Mouse (Mus musculus): ENCODE measurements around the gene Cdk5rap2.

Gene Cdk5rap2

DNA sequence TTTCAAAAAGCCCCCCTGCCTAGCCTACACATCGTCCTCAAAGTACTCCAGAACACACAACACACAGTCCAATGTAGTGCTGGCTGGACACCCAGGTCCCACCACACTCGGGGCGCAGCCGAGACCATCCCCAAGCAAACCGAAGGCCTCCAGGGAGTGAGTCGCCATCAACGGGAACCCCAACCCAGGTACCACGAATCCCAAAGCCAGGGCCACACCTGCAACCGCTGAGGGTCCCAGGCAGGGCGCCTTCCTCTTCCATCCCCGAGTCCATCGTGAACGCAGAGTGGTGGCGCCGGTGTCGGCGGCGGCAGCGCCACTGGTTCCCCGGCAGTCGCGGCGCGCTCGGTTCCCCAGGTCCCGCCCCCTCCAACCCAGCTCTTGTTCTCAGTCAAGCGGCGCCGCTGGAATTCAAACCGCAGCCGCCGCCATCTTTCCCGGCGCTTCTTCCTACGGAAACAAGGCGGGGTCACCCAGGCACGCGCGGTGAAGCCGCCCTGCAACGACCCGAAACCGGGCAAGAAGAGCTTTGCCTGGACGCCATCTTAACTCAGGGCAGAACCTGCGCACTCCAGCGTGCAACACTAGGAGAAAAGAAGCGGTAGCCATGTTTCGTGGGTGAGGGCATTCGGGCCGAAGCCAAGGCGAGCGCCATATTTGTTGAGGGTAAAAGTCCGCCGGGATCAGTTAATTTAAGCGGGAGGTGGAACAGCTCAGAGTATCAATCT, at the start of gene Cdk5rap2:
Cdk5rap2 (minus strand) TSS at position 450 of the 728 bp plus-strand sequence.
- DNase-seq (ENCODE audit: low spot score) = peak; percentile 96

DNA sequence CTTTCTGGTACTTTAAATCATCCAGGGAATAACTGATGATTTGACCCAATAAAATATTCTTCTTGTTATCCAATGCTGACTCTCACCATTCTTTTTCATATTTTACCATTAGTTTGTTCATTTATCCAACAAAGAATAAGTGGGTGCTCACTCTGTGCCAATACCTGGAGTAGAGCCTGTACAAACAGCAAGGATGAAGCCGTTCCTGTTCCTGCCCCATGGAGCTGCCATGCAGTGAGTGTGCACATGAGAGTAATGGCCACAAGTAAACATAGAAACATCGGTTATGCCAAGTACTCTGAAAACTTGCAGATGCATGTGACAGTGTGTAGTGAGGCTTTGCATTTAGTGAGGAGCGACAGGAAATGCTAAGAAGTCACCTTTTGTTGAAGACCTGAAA, 41.9 kb upstream of the Cdk5rap2 start:
- no peak for DNase-seq (ENCODE audit: low spot score)

DNA sequence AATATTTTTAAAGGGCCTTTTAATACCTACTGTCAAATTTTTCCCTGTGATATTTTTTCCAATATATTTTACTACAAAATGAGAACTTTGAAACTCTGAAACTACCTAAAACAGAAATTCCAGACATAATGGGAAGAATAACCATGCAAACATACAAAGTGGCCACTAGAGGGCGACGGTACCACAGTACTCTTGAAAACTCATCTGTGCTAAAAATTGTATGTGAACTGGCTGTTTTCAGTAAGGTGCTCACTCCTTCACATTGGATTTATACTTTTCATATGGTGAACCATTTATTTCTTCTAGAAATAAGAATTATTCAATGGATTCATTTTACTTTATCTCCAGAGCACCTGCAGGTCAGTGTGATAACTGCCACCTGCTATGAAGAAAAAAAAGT, 41.5 kb upstream of the Cdk5rap2 start:
- DNase-seq (ENCODE audit: low spot score) = peak; percentile 10

DNA sequence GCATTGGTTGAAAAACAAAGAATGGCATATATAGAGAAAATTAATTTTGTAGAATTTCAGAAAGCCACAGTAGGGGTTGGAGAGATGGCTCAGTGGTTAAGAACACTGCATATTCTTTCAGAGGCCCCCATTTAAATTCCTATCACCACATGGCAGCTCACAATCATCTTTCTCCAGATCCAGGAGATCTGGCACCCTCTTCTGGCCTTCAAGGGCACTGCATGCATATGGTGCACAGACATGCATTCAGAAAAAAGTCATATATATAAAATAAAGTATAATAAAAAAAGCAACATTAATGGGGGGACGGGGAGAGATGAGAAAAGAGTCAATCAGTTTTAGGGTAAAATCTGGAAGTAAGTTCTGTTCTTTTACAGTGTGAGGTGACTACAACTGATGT, 39.4 kb upstream of the Cdk5rap2 start:
- DNase-seq (ENCODE audit: low spot score) = no peak

DNA sequence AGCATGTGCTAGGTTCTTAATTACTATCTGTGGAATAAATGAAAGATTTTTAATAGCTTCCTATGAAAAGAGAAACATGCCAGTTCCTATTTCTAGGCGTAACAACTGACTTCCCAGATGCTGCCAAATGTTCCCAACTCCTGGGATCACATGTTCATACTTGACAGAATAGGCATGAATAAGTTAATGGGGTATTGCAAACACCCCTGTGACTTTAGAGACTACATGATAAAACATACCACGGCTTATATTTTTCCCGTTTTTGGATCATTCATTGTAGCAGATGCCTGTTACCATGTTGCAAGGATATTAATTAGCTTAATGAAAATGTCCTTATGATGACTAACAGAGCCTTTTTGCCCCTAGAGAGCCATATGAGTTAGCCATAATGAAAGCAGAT, 36.5 kb upstream of the Cdk5rap2 start:
- no peak for DNase-seq (ENCODE audit: low spot score)

DNA sequence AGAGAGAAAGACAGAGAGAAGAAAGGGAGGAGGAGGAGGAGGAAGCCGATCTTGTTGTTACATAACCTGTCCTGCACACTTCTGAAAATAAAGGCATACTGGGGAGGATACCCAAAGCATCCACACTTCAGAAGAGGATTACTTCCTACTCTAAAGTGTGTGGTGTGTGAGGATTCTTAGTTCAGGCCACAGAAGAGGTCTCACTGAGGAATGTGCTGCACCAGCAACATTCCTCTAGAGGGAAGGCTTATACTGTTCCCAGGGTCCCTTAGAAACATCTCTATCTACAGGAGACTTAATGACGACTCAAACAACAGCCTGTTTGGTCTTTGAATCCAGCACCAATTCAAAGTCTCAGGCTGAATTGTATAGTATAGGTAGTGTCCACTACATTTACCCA, 10.0 kb upstream of the Cdk5rap2 start:
- no peak for DNase-seq (ENCODE audit: low spot score)

DNA sequence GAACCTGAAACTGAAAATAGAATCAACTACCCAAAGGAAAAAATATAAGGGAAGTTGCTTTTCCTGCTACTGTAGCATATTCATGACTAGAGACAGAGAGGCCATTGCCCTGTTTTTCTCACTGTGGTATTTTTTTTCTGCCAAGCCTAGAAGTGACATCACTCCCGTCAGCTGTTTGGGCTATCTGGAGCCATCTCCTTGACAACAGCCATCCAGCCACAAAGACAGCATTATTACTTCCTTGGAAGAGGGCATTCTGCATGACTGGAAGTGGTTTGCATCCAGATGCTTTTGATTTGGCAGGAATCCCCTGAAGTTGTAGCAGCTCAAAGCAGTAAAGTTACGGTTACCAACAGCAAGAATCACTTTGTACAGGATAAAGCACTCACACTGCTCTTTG, 1.9 kb upstream of the Cdk5rap2 start:
- DNase-seq (ENCODE audit: low spot score) = no peak

DNA sequence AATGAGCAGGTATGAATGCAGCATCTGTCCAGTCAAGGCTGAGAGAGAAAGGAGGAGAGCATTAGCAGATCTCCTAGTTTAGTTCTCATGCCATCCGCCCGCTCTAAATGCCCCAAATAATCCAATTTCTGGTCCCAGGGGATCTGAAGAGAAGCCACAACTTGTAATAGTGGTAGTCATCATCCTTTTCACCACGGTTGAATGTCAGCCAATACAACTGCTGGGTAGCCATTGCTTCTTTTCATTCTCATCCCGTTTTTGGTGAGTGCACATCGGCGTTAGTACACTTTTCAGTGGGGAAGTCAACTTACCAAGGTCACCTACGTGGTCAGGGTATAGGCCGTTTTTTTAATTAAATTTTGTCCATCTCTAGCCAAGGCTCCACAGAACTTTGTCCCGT, 787 bp downstream of the Cdk5rap2 start:
- DNase-seq (ENCODE audit: low spot score) = no peak

DNA sequence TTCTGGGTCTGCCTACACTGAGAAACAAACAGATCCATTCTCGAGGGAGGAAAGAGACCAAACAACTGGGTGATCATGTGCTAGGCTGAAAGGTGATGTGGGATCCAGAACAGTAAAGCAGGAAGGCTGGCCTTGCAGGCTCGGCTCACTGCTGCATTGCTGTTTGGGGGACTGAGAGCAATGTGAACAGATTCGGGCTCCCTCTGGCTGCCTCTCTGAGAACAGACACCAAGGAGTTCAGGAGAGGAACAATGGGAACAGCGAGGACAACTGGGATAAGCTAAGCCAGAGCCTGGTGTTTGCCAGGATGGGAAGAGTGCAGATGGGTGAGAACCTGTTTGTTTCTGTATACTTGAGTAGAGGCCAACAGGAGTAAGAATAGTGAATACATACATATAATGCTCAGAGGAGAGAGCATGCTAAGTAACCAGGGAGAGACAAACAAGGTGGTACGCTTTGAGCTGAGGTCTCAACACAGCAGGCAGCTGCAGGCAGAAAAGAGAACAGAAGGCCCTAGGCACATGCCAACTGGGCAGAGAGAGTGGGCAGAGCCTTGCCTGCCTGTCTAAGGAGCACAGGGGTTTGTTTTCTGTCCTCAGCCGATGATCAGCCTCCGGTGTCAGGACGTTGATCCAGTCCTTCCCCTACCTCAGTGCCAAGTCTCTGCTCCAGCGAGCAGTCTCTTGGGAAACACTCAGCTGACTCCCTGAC, 8.0 kb downstream of the Cdk5rap2 start:
- no peak for DNase-seq (ENCODE audit: low spot score)

DNA sequence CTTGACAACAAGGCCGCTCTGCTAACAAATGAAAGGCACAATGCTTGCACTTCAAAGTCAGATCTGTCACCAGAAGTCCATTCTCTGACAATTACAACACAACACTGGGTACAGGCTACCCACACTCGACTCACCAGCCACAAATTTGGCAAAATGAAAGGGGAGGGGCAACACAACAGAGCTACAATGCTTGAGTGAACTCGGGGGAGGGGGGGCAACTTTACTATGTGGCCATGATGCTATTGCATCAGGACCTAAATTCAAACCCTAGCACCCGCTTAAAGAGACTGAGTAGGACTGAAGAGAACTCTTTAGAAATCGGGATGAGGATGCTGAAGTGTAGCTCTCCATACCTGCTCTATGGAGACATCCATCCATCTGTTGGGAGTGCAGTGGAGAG, 10.8 kb downstream of the Cdk5rap2 start:
- DNase-seq (ENCODE audit: low spot score) = no peak

DNA sequence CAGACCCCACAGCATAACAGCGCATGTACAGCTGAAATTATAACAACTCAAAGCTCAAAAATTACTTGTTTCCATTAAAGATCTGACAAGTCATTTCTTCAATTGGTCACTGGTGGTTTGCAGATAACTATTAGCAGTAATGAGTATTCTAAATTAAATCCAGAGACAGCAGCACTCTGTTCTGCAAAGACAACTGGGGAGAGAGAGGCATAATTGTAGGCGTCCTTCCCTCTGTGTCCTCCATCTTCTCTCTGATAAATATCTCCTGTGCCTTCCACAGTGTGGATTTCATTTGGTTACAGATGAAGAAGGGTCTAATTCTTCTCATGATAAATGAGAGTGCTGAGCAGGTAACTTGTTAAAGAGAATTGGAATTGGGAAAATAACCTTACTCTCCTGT, 11.2 kb downstream of the Cdk5rap2 start:
- no peak for DNase-seq (ENCODE audit: low spot score)

DNA sequence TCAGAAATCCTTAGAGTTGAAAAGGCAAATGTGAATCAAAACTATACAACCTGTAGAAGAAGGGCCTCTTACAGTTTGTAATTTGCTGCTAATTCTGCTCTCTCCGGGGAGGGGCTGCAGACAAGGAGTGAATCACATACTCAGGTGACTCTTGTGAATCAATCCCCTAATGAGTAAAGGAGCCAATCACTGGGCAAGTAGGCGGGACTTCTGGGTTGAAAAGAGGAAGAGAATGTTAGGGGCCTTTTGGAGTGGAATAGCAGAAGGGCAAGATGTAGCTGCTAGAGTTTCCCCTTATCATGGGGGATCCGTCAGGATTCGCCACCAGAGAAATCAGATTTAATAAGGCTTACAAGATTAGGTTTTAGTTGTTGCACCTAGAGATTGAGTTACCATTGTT, 12.2 kb downstream of the Cdk5rap2 start:
- DNase-seq (ENCODE audit: low spot score) = no peak

DNA sequence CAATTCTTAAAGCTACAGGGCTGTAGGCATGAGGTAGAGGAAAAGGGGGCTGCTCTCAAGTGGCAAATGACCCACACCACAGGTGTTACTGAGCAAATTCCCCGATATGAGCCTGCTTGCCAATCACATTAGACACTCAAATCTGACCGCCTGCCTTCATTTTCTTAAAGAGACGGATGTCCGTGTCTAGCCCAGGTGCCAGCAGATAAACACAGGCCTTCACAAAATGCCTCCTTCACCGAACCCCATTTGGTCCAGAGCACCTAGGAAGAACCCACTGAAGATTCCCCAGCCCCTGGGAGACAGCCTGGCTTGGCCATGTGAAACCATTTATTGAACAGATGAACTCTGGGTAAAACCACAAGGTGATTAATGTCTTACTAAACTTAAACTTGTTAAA, 13.5 kb downstream of the Cdk5rap2 start:
- DNase-seq (ENCODE audit: low spot score) = no peak

DNA sequence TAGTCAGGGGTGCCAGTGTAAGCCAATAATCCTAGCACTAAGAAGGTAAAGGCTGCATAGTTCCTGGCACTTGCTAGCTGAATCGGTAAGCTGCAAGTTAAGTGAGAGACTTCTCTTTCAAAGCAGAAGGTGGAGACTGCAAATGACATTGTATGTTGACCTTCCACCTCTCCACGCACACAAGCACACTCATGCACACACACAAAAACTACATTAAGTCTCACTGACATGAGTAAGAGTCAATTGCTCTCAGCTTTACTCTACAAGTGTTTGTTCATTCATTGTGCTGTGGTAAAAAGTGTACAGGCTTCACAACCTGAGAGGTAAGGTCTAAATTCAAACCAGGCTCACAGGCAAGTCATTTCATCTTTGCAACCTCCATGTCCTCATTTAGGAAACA, 15.5 kb downstream of the Cdk5rap2 start:
- DNase-seq (ENCODE audit: low spot score) = no peak

DNA sequence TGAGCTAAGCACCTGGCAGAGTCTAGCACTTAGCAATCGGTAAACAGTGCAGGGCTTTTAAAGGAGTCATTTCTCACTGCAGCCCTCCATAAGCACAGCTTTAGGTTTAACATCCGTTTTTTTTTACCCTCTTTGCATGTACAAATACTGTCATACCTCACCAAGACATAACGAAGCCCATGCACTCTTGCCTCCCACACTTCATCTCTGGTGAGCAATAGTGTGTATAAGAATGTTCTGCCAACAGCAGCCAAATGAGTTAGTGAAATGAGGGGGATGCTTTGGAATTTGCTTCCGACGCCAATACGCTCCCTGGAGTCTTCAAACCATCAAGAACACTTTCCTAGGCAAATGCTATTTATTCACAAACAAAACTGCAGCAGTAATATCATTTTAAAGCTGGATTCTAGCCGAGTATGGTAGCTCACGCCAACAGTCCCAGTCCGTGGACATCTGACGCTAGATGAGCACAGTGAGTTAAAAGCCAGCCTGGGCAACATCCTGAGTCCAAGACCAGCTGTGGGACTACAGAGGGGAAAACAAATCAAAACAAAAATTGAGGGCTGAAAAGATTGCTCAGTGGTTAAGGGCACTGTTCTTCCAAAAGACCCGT, 18.4 kb downstream of the Cdk5rap2 start:
- DNase-seq (ENCODE audit: low spot score) = no peak

DNA sequence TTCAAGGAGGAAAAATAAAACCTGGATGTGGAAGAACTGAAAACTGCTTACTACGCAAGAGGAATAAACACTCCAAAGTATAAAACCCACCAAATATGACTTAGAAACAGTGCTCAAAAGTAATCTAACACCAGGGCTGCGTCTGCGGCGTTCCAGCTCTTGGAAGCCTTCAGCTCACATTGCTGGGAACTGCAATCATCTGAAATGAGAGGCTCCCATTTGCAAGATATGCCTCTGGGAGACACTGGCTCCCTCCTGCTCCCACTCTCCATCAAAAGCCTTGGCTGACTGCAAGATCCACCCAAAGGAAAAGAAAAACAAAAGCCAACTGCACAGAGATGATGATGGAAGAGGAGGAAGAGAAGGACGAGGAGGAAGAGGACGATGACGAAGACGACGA, 19.2 kb downstream of the Cdk5rap2 start:
- no peak for DNase-seq (ENCODE audit: low spot score)

DNA sequence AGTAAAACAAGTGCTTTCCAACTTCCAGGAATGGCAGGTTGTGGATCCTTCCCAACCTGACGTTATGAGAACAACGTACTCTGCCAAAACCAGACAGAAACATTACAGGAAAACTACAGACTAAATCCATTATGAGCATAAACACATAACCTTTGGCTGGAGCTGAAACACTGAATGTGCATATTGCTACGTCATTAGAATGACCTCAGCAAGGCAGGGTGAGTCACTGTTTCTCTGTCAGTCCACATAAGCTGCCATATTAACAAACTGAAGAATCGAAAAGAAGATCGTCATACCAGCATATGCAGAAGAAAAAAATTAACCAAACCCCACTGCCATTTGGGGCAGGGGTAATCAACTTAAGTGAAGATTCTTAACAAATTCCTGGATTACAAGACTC, 24.0 kb downstream of the Cdk5rap2 start:
- no peak for DNase-seq (ENCODE audit: low spot score)

DNA sequence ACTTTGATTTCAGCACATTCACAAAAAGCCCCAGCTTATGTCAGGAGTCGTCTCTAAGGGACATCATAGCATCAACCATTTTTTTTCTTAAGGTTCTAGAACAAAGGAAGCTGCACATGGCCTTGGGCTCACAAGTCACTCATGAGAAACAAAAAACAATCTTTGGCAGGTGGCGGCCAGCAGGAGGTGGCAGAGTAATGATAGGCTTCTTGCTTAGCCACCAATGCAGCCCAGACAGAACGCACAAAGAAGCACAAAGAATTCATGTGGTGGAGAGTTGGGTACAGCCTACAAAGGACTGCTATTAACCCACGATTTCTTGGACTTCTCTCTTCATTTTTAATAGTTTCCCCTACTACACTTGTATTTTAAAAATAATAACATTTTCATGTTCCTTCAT, 32.9 kb downstream of the Cdk5rap2 start:
- DNase-seq (ENCODE audit: low spot score) = no peak

DNA sequence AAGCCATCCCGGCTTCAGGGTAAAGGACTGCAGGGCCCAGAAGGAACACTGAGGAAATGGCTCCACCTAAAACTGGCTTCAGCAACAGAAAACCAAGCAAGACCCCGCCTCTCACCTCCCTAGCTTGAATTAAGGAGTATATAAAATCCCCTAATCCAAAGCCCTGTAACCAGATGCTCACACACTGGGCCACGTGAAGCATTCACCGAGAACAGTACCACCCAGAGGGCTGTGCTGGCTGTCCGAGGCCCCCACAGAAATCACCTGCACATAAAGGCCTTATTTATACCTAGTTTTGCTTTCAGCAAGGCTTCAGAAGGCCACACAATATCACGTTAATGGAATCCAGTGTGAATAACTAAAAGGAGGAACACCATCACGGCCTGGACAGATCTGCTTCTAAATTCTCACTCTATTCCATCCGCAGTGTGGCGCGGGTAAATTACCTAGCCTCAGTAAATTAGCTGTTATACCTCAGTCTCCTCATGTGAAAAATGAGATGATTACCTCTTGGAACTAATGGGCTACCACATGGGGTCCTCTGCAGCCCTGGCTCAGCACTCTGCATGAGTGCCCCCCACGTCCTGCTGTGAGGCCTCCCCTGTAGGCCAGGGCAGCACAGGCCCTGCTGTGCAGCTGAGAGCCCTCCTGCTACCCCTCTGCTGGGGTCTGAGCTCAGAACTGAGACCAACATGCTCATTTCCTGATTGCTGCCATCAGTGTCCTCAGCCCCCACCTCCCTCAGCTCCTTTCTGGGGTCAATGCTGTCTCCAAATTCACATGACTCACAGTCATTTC, 45.0 kb downstream of the Cdk5rap2 start:
- no peak for DNase-seq (ENCODE audit: low spot score)

DNA sequence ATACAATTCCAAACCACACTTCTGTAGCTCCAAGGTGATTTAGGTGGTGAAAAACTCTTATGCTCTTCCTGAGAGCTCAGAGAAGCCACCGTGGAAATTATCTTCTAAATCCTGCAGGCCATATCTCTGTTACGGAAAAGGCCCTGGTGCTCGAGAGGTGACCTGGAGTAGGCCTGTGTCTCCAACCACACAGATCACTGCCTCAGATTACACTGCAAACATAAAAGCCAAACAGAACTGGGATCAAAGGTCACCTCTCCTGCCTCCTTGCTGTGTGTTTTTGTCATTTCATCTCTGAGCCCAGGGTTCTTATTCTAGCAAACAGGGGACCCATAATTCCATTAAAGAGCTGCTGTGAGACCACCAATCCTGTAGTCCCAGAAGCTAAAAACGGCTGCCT, 48.9 kb downstream of the Cdk5rap2 start:
- DNase-seq (ENCODE audit: low spot score) = no peak

DNA sequence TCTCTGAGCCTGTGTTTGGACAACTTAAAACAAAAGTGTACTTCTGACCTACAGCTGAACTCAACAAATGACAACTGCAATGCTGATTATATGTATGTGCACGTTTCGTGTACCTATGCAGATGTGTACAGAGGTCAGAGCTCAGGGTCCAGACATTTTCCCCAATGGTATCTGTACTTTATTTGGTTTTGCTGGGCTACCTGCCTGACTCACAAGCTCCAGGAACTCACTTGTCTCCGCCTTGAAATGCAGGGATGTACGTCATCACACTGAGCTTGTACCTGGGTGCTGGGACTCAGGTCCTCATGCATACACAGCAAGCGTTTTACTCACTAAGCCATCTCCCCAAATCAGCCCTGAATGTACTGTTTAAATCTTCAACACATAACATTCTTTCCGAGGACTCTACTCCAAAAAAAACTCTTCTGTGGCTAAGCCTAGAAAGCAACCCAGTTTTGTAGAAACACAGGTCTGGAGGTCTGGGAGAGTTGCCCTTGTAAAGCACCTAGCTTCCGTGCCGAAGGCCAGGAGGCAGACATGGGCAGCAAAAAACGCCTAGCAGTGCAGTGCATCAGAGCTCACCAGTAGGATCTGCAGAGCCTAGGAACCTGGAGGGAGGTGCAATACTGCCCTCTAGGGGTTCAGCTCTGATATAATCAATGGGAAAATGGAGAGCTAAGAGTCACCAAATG, 54.4 kb downstream of the Cdk5rap2 start:
- peak; percentile 12 for DNase-seq (ENCODE audit: low spot score)

DNA sequence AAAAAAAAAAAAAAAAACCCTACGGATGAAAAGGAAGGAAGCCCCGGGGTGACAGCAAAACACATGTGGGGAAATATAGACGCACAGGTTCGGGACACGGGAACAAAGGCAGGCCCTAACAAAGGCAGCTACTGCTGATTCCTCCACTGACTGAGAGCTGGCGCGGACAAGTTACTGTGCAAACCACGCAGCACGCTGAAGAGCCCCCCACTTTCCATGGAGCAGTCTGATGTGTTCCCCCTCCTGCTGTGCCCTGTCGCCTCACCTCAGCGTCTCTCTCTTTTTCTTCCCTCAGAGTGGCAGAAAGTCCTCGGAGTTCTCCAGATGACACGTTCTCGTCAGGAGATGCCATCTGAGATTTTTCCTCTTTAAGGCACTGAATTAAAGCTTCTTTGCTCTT, 55.8 kb downstream of the Cdk5rap2 start:
- DNase-seq (ENCODE audit: low spot score) = no peak

Measured in T-cell, adult 2 months (primary cell).